ENCODE assay signal across 9 mouse cellular contexts in the genomic region with DNA sequence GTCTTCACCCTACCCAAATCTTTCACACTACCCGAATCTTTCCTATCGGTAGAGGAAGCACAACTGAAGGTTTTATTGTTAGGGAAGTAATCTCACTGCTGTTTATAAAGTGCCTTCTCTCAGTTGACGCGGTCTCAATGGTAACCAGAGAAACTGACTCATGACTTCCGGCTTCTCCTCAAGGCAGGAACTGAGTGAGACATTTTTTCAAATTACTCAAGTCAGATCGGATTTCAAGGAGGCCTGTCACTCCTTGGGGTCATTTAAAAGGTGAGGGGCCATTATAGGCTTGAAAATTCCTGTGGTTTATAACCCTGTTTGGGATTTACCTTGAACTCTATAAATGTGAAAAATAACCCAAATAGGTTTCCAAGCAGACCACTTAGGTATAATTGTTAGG.
A peak's percentile ranks its signal among the peaks of the same experiment; 100 is the strongest.
DNase-seq lines count a peak whose midpoint lies in the region; ATAC-seq lines count a peak whose summit lies in the region.
"Had no signal": no experiment of that assay in that cellular context is flagged by ENCODE, and none has a peak within 500 bp of the region (broad histone marks: within the 10 kb centered on the region; RNA-seq: fewer than 3 reads in every experiment).

No protein-coding gene starts in this region.

- no peak overlapping the region; the same call in 1 of the 2 replicates for H3K27ac ChIP-seq in kidney, embryonic 14.5 days (ENCODE audit: low read depth, low read length)
- no peak overlapping the region for H3K27ac ChIP-seq in intestine, embryonic 16.5 days (ENCODE audit: low read length)
- H3K27ac ChIP-seq: forebrain, embryonic 10.5 days had no signal

- peaks cover 11% of the 10 kb centered on the region; the same call in 1 of the 2 replicates for H3K4me1 ChIP-seq in kidney, embryonic 14.5 days (ENCODE audit: control insufficient read depth, insufficient read depth, low read length)
- peaks cover 6% of the 10 kb centered on the region; the same call in 1 of the 2 replicates for H3K4me1 ChIP-seq in intestine, embryonic 16.5 days (ENCODE audit: control insufficient read depth, insufficient read depth, low read length)

- peak; percentile 68; the same call in 1 of the 2 replicates for ATAC-seq in kidney, embryonic 14.5 days (ENCODE audit: low FRiP score, low TSS enrichment)
- peak; percentile 77 for ATAC-seq in intestine, embryonic 16.5 days

- no peaks in the 10 kb centered on the region for H3K27me3 ChIP-seq in kidney, embryonic 14.5 days (ENCODE audit: control insufficient read depth, insufficient read depth, low read length)
- H3K27me3 ChIP-seq in intestine, embryonic 16.5 days (replicated peaks; ENCODE audit: control insufficient read depth, insufficient read depth, low read length) = no peaks in the 10 kb centered on the region

- H3K36me3 ChIP-seq in kidney, embryonic 14.5 days (ENCODE audit: control insufficient read depth, insufficient read depth, low read length) = no peaks in the 10 kb centered on the region
- H3K36me3 ChIP-seq in intestine, embryonic 16.5 days (ENCODE audit: control insufficient read depth, insufficient read depth, low read length) = no peaks in the 10 kb centered on the region
- H3K36me3 ChIP-seq: forebrain, embryonic 10.5 days had no signal

- WGBS in kidney, embryonic 14.5 days = 4% methylated on average over 6 of the region's 6 CpGs
- 21% methylated on average over 6 of the region's 6 CpGs for WGBS in intestine, embryonic 16.5 days

- no peak overlapping the region for H3K4me3 ChIP-seq in kidney, embryonic 14.5 days (ENCODE audit: low read length)
- H3K4me3 ChIP-seq in intestine, embryonic 16.5 days (ENCODE audit: low read length) = no peak overlapping the region
- H3K4me3 ChIP-seq: forebrain, embryonic 10.5 days had no signal

- H3K9ac ChIP-seq in kidney, embryonic 14.5 days (ENCODE audit: low read depth, low read length) = no peak overlapping the region
- no peak overlapping the region for H3K9ac ChIP-seq in intestine, embryonic 16.5 days (ENCODE audit: low read depth, low read length)

- H3K9me3 ChIP-seq in kidney, embryonic 14.5 days (ENCODE audit: control insufficient read depth, low read length) = no peaks in the 10 kb centered on the region
- H3K9me3 ChIP-seq in intestine, embryonic 16.5 days (ENCODE audit: control insufficient read depth, low read length) = no peaks in the 10 kb centered on the region
- H3K9me3 ChIP-seq: forebrain, embryonic 10.5 days had no signal

- H3K4me2 ChIP-seq in kidney, embryonic 14.5 days (replicated peaks; ENCODE audit: low read depth, low read length) = no peak overlapping the region
- 0 out of 2 replicates have a peak overlapping the region, but pooled peaks have one; percentile 9 for H3K4me2 ChIP-seq in intestine, embryonic 16.5 days (ENCODE audit: low read depth, low read length)

- no peak for DNase-seq in kidney, adult 8-10 months
- peak; percentile 65 for DNase-seq in NIH3T3 (ENCODE audit: low read depth)
- DNase-seq in naive thymus-derived CD4-positive, alpha-beta T cell, adult 2 months (ENCODE audit: low read depth) = peak; percentile 84
- no peak for DNase-seq in urinary bladder, postnatal 10 days (ENCODE audit: low spot score)
- no peak for DNase-seq in cerebellum, postnatal 4 days (ENCODE audit: low spot score in 2 of 2)
- DNase-seq in cerebellum, adult 9-11 months = no peak

Comparison
In these comparisons a context has a peak if more than half of its experiments do, and no peak if none do; other contexts are left out.
1. DNase-seq: peak in NIH3T3 (single experiment) and naive thymus-derived CD4-positive, alpha-beta T cell, adult 2 months (single experiment); none in kidney, adult 8-10 months (0 of 2), urinary bladder, postnatal 10 days (single experiment), cerebellum, postnatal 4 days (0 of 2) and cerebellum, adult 9-11 months (single experiment).